Comparison of ENCODE assay signal across 8 mouse cellular contexts in the genomic region with DNA sequence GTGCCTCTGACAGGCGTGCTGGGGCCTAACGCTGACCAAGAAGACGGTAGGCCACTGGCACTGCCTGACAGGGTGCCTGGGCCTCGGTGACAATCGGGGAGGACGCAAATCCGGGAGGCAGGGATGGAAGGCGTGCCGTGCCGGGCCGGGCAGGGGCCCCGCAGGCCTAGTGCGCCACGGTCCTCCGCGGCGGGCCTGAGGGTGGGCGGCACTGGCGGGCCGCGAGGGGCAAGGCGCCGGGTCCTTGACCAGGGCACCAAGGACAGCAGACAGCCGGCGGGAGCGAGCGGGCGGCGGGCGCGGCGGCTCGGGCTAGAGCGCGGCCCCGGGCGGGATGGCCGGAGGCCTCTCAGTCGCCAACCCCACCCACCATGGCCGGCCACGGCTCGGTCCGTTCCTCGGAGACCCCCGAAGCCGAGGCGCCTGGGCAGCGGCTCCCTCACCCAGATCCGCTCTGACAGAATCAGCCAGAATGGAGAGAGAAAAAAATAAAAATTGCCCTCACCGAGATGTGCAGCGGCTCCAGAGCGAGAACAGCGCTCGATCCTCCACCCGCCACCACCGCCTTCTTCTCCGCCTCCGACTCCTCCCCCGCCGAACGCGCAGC. TPM values are rescaled to one million over a fixed set of nuclear protein-coding genes. Genes with fewer than 3 reads are reported as not detected.
A peak's percentile ranks its signal among the peaks of the same experiment; 100 is the strongest.
DNase-seq lines count a peak whose midpoint lies in the region; ATAC-seq and TF ChIP-seq lines count a peak whose summit lies in the region.

No protein-coding gene starts in this region.

- no peaks in the 10 kb centered on the region for H3K9me3 ChIP-seq in hindbrain, embryonic 13.5 days

- peak overlapping the region; percentile 80 for H3K27ac ChIP-seq in spleen, adult 2 months (ENCODE audit: insufficient read depth, low read length)
- peak overlapping the region; percentile 99 for H3K27ac ChIP-seq in hindbrain, embryonic 13.5 days

- peak; percentile 42 for TF ChIP-seq POLR2A in spleen, adult 2 months (IDR thresholded peaks at IDR 0.05; ENCODE audit: low read depth, low read length)

- TF ChIP-seq CTCF in spleen, adult 2 months (IDR thresholded peaks at IDR 0.05; ENCODE audit: extremely low read depth, insufficient read depth, insufficient read length, insufficient replicate concordance), result no peak

- under 1% methylated on average over 54 of the region's 62 CpGs for WGBS in spleen, adult 2 months
- 0% methylated on average over 42 of the region's 62 CpGs for WGBS in hindbrain, embryonic 13.5 days

- peak; percentile 64; the same call in 1 of the 2 replicates for ATAC-seq in hindbrain, embryonic 13.5 days (ENCODE audit: low FRiP score)
- peak; percentile 18 for ATAC-seq in megakaryocyte progenitor cell, adult 5-6 weeks (replicated peaks; ENCODE audit: poor library complexity)

- peak; percentile 26 to 29 for DNase-seq in frontal cortex, adult 2 months (ENCODE audit: extremely low spot score in 1 of 2, low spot score in 1 of 2)
- DNase-seq in frontal cortex, postnatal 36 days (ENCODE audit: low spot score in 2 of 2), result no peak
- DNase-seq in spleen, adult 2 months (ENCODE audit: low read depth in 1 of 2, low spot score in 2 of 2), result no peak
- DNase-seq in spleen, adult 12 weeks (ENCODE audit: low spot score), result no peak
- no peak for DNase-seq in adrenal gland, adult 18-20 months (ENCODE audit: low spot score in 2 of 2)
- no peak for DNase-seq in ovary, postnatal 14 days (ENCODE audit: low spot score)

- peaks cover 6% of the 10 kb centered on the region for H3K4me1 ChIP-seq in spleen, adult 2 months (ENCODE audit: control insufficient read depth, insufficient read depth, insufficient read length)
- H3K4me1 ChIP-seq in hindbrain, embryonic 13.5 days (replicated peaks), result peaks cover 16% of the 10 kb centered on the region

- no peaks in the 10 kb centered on the region for H3K27me3 ChIP-seq in spleen, adult 2 months (ENCODE audit: control insufficient read depth, insufficient read depth, low read length)
- no peaks in the 10 kb centered on the region for H3K27me3 ChIP-seq in hindbrain, embryonic 13.5 days

- peak overlapping the region; percentile 93 for H3K4me3 ChIP-seq in spleen, adult 2 months (ENCODE audit: extremely low read depth, insufficient read depth, insufficient read length)
- H3K4me3 ChIP-seq in hindbrain, embryonic 13.5 days, result peak overlapping the region; percentile 98

- H3K9ac ChIP-seq in hindbrain, embryonic 13.5 days, result peak overlapping the region; percentile 100

- peak overlapping the region; percentile 56 for H3K4me2 ChIP-seq in hindbrain, embryonic 13.5 days

- H3K36me3 ChIP-seq in spleen, adult 2 months (ENCODE audit: control insufficient read depth, insufficient read depth, low read length), result no peaks in the 10 kb centered on the region
- no peaks in the 10 kb centered on the region for H3K36me3 ChIP-seq in hindbrain, embryonic 13.5 days

RNA-seq across cellular contexts. Expression of gene Pja2, which starts 0.3 kb away (rescaled TPM):
- polyA plus RNA-seq in frontal cortex, adult 2 months (2012; rRNA removed), result 172 and 173 TPM in 2 replicates
- polyA plus RNA-seq in spleen, adult 2 months (2012; rRNA removed), result 5.0 and 5.8 TPM in 2 replicates
- polyA plus RNA-seq in hindbrain, embryonic 13.5 days (2015; fragmentation: Nextera tagmentation; extraction: Ambion mirVana), result 152 and 155 TPM in 2 replicates
- total RNA-seq in megakaryocyte progenitor cell, adult 5-6 weeks (2015), result 22.0 and 26.7 TPM in 2 replicates
- 22.2 and 28.5 TPM in 2 replicates for total RNA-seq in megakaryocyte progenitor cell, adult 5-6 weeks (2017)
- 10 to 100 TPM; 71.3 to 73.3 TPM for total RNA-seq in adrenal gland, adult 18-20 months (2021)

Comparison
In these comparisons a context has a peak if more than half of its experiments do, and no peak if none do; other contexts are left out.
1. DNase-seq: peak in frontal cortex, adult 2 months (2 of 2); none in frontal cortex, postnatal 36 days (0 of 2), spleen, adult 2 months (0 of 2), spleen, adult 12 weeks (single experiment), adrenal gland, adult 18-20 months (0 of 2) and ovary, postnatal 14 days (single experiment).
2. RNA of gene Pja2, which starts 0.3 kb away (polyA plus RNA-seq): 172 to 173 TPM in frontal cortex, adult 2 months and 152 to 155 TPM in hindbrain, embryonic 13.5 days; 5.0 to 5.8 TPM in spleen, adult 2 months; every median in the first group is over 10 times any median in the second.